Mouse (Mus musculus) heart, adult 2 months (tissue): ENCODE measurements around the gene Hp1bp3.

ENCODE experiments used
- CTCF ChIP-seq: fragments of 200-600 bp; IDR thresholded peaks from 2 replicates; pipeline ENCODE4 v1.8.1; 2022; ENCODE audit warnings: antibody characterized with exemption, mild to moderate bottlenecking, moderate library complexity
- EP300 ChIP-seq: fragments of 200-500 bp; IDR thresholded peaks from 2 replicates; pipeline ENCODE4 v1.6.1; 2011; ENCODE audit warnings: low read depth, low read length, control low read depth; ENCODE audit not compliant: insufficient read depth

DNA sequence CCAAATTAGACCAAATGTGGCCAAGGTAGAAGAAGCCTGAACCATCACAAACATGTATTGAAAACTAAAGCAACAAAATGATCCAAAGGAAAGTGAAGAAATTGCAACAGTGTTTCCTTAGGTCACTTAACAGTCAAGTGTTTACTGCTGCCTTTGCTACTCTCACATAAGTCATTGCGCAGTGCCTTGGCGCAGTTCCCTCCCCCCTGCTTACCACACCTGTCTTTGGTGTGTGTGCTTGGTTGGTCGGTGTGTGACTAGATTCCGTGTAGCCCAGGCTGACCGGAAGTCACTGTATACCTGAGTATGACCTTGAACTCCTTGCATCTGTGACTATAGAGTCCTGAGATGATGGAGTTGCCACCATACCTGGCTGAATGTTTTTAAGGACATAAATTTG, 36.7 kb upstream of the Hp1bp3 start:
- TF ChIP-seq CTCF (no peak), EP300 (no peak)
